Mouse (Mus musculus): ENCODE measurements around the gene Elf1. TPM values are rescaled to one million over a fixed set of nuclear protein-coding genes. Genes with fewer than 3 reads are reported as not detected.

The Elf1 gene
- polyA plus RNA-seq, 1 experiment from 2014 or later: 2.5 TPM

DNA sequence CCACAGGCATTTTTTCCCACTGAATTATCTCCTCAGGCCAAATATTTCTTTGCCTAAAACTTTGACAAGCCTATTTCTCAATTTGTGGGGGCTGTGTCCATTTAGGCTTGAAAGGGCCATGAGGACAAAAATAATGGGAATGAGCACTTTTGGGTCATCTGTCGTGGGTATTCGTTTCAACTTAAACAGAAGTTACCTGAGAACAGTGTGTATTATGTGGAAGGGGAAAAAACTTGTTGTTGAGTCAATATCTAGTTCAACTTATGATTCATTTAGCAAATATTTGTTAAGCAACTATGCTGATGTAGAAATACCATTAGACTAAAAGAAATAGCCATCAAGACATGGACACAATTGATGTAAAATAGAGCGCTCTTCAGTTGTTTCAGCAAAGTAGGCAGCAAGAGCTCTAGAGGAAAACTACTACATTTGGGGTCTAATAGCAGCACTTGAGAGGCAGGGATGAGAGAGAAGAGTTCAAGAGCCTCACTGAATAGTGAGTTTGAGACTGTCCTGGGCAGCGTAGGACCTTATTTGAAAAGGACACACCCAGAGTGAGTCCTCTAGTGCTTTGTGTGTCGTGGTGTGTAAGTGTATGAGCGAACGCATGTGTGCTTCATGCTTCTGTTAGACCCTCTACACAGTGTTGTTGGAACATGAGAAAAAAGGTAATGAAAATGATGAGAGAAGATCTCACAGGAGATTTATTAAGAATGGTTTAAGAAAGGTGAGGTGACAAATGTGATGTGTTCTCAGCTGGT, 23.4 kb downstream of the Elf1 start:
- Histone ChIP-seq H3K36me3 (ENCODE audit: control insufficient read depth, insufficient read depth, low read length) (no peaks in the 10 kb centered on the region), H3K4me3 (ENCODE audit: low read depth, low read length) (no peak overlapping the region), H3K27ac (ENCODE audit: low read depth, low read length) (no peak overlapping the region), H3K9ac (replicated peaks; ENCODE audit: low read depth, low read length) (no peak overlapping the region), H3K9me3 (ENCODE audit: control insufficient read depth, low read length) (no peaks in the 10 kb centered on the region), H3K27me3 (ENCODE audit: control insufficient read depth, insufficient read depth, low read length) (no peaks in the 10 kb centered on the region), H3K4me1 (ENCODE audit: control insufficient read depth, insufficient read depth, low read length) (no peaks in the 10 kb centered on the region), H3K4me2 (ENCODE audit: low read depth, low read length) (no peak overlapping the region)
- WGBS: 97% methylated on average over 7 of the region's 7 CpGs
- ATAC-seq (ENCODE audit: low read depth): no peak

DNA sequence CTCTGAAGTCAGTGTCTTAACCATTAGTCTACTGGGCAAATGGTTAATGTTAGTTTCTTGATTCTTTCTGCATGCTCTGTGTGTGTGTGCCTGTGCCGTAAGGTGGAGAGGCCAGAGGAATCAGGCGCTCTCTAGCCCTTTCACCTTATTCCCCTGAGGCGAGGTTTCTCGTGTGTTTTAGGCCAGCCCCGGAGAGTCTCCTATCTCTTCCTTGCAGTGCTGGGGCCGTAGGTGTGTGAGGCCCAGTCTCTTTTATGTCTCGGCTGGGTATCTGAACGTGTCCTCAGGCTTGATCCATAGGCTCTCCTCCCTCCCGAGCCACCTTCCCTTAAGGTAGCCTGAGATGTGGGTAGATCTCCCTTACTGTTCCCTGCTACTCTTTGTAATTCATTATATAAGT, 25.2 kb downstream of the Elf1 start:
- Histone ChIP-seq H3K9me3 (ENCODE audit: control insufficient read depth, low read length) (no peaks in the 10 kb centered on the region), H3K27ac (ENCODE audit: low read depth, low read length) (no peak overlapping the region), H3K4me2 (ENCODE audit: low read depth, low read length) (no peak overlapping the region), H3K27me3 (ENCODE audit: control insufficient read depth, insufficient read depth, low read length) (no peaks in the 10 kb centered on the region), H3K36me3 (ENCODE audit: control insufficient read depth, insufficient read depth, low read length) (no peaks in the 10 kb centered on the region), H3K4me1 (ENCODE audit: control insufficient read depth, insufficient read depth, low read length) (no peaks in the 10 kb centered on the region), H3K4me3 (ENCODE audit: low read depth, low read length) (no peak overlapping the region), H3K9ac (replicated peaks; ENCODE audit: low read depth, low read length) (no peak overlapping the region)
- ATAC-seq (ENCODE audit: low read depth): no peak
- WGBS: 82% methylated on average over 9 of the region's 9 CpGs

DNA sequence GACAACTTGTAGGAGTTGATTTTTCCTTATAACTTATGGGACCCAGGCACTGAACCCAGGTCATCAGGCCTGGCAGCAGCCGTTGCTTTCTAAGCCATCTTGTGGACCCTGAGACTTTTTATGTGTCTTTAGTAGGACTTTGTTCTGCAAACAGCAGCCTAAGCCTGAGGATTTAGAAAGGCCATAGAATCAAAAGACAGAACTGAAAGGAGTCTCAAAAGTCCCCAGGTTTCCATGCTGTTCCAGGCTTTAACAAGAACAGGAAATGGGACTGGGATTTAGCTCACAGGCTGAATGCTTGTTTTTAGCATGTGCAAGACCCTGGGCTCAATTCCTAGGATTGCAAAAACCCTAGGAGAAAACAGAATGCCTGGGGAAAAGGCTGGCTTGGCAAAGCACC, 26.9 kb downstream of the Elf1 start:
- H3K36me3 ChIP-seq (ENCODE audit: control insufficient read depth, insufficient read depth, low read length): no peaks in the 10 kb centered on the region
- no peaks in the 10 kb centered on the region for H3K27me3 ChIP-seq (ENCODE audit: control insufficient read depth, insufficient read depth, low read length)
- no peaks in the 10 kb centered on the region for H3K4me1 ChIP-seq (ENCODE audit: control insufficient read depth, insufficient read depth, low read length)
- no peak overlapping the region for H3K9ac ChIP-seq (replicated peaks; ENCODE audit: low read depth, low read length)
- no peak for ATAC-seq (ENCODE audit: low read depth)
- H3K4me2 ChIP-seq (ENCODE audit: low read depth, low read length): no peak overlapping the region
- H3K4me3 ChIP-seq (ENCODE audit: low read depth, low read length): no peak overlapping the region
- no peak overlapping the region for H3K27ac ChIP-seq (ENCODE audit: low read depth, low read length)
- H3K9me3 ChIP-seq (ENCODE audit: control insufficient read depth, low read length): no peaks in the 10 kb centered on the region
- 83% methylated on average over 1 of the region's 1 CpGs for WGBS

DNA sequence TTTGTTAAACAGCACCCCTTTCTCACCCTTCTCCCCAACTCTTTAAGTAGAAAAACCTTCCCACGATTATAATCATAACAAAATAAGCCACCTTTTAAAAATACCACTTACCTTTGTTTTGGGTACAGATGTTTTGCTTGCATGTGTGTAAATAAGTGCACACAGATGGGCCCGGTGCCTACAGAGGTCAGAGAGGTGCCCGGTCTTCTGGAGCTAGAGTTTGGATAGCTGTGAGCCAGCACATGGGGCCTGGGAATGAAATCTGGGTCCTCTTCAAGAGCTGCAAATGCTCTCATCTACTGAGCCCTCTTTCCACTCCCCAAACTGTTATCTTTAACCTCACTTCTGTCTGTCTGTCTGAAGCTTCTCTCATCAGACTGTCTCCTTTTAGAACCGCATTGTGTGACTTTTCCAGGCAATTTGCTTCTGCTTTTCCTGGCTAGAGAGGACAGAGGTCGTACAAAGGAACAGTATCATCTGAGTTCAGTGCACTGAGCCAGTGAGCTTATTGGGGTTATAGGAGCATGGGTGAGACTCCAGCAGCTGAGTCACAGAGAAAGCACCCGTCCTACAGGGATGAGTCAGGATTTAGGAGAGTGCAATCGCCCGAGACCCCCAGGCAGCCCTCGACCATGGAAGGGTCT, 27.8 kb downstream of the Elf1 start:
- Histone ChIP-seq H3K9me3 (ENCODE audit: control insufficient read depth, low read length) (no peaks in the 10 kb centered on the region), H3K36me3 (ENCODE audit: control insufficient read depth, insufficient read depth, low read length) (no peaks in the 10 kb centered on the region), H3K27me3 (ENCODE audit: control insufficient read depth, insufficient read depth, low read length) (no peaks in the 10 kb centered on the region), H3K4me3 (ENCODE audit: low read depth, low read length) (no peak overlapping the region), H3K27ac (ENCODE audit: low read depth, low read length) (no peak overlapping the region), H3K4me1 (ENCODE audit: control insufficient read depth, insufficient read depth, low read length) (no peaks in the 10 kb centered on the region), H3K4me2 (ENCODE audit: low read depth, low read length) (no peak overlapping the region), H3K9ac (replicated peaks; ENCODE audit: low read depth, low read length) (no peak overlapping the region)
- 78% methylated on average over 9 of the region's 9 CpGs for WGBS
- ATAC-seq (ENCODE audit: low read depth): no peak

DNA sequence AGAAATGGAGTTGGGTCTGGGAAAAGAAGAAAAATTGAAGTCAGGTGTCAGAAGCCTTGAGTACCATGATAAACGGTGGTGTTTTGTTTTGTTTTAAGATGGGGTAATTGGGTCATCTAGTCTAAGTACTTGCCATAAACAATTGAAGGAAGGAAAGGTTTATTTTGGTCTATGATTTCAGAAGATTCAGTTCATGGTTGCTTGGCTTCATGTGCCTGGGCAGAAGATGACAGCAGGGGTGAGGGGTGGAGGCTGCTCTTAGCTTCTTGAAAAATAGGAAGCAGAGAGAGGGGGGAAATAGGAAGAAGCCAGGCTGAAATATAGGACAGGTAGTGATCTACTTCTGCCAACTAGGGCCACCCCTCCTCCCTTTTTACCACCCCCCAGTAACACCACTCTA, 30.5 kb downstream of the Elf1 start:
- Histone ChIP-seq H3K4me2 (ENCODE audit: low read depth, low read length) (no peak overlapping the region), H3K4me3 (ENCODE audit: low read depth, low read length) (no peak overlapping the region), H3K9ac (replicated peaks; ENCODE audit: low read depth, low read length) (no peak overlapping the region), H3K4me1 (ENCODE audit: control insufficient read depth, insufficient read depth, low read length) (no peaks in the 10 kb centered on the region), H3K36me3 (ENCODE audit: control insufficient read depth, insufficient read depth, low read length) (no peaks in the 10 kb centered on the region), H3K27me3 (ENCODE audit: control insufficient read depth, insufficient read depth, low read length) (no peaks in the 10 kb centered on the region), H3K27ac (ENCODE audit: low read depth, low read length) (no peak overlapping the region), H3K9me3 (ENCODE audit: control insufficient read depth, low read length) (no peaks in the 10 kb centered on the region)
- 85% methylated on average over 1 of the region's 1 CpGs for WGBS
- ATAC-seq (ENCODE audit: low read depth): no peak

DNA sequence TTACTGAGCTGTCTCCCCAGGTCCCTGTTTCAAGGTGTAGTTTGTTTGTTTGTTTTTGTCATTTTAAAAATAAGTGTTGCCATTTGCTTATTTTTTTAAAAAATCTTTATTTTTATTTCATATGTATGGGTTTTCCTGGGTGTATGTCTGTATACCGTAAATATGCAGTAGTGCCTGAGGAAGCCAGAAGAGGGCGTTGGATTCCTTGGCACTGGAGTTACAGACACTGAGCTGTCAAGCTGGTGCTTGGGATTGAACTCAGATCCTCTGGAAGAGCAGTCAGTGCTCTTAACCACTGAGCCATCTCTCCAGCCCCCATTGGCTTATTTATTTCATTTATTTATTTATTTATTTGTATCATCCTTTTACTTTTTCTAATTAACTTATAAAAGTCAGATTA, 33.0 kb downstream of the Elf1 start:
- WGBS: 83% methylated on average over 2 of the region's 2 CpGs
- no peaks in the 10 kb centered on the region for H3K27me3 ChIP-seq (ENCODE audit: control insufficient read depth, insufficient read depth, low read length)
- no peak overlapping the region for H3K9ac ChIP-seq (replicated peaks; ENCODE audit: low read depth, low read length)
- ATAC-seq (ENCODE audit: low read depth): no peak
- H3K4me1 ChIP-seq (ENCODE audit: control insufficient read depth, insufficient read depth, low read length): no peaks in the 10 kb centered on the region
- no peak overlapping the region for H3K27ac ChIP-seq (ENCODE audit: low read depth, low read length)
- no peaks in the 10 kb centered on the region for H3K36me3 ChIP-seq (ENCODE audit: control insufficient read depth, insufficient read depth, low read length)
- no peaks in the 10 kb centered on the region for H3K9me3 ChIP-seq (ENCODE audit: control insufficient read depth, low read length)
- H3K4me3 ChIP-seq (ENCODE audit: low read depth, low read length): no peak overlapping the region
- H3K4me2 ChIP-seq (ENCODE audit: low read depth, low read length): no peak overlapping the region

DNA sequence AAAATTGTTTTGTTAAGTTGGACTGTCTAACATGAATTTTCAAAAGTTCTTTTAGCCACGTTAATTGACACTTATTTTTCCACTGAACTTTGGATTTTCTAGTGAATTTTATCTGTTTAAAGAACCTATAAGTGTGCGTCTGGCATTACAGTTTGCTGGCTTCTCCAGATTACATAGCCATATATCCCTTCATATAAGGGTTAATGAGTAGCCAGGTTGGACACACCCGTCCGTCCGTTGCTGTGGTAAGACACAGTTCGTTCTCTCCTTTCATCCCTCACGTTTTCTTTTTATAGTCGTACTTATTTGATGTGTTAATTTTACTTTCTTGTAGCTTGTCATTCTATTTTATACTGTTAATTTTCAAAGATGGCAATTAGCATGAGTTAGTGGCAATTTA, 34.1 kb downstream of the Elf1 start:
- no peaks in the 10 kb centered on the region for H3K4me1 ChIP-seq (ENCODE audit: control insufficient read depth, insufficient read depth, low read length)
- no peak overlapping the region for H3K27ac ChIP-seq (ENCODE audit: low read depth, low read length)
- H3K36me3 ChIP-seq (ENCODE audit: control insufficient read depth, insufficient read depth, low read length): no peaks in the 10 kb centered on the region
- no peaks in the 10 kb centered on the region for H3K27me3 ChIP-seq (ENCODE audit: control insufficient read depth, insufficient read depth, low read length)
- H3K9me3 ChIP-seq (ENCODE audit: control insufficient read depth, low read length): no peaks in the 10 kb centered on the region
- ATAC-seq (ENCODE audit: low read depth): no peak
- H3K4me3 ChIP-seq (ENCODE audit: low read depth, low read length): no peak overlapping the region
- H3K4me2 ChIP-seq (ENCODE audit: low read depth, low read length): no peak overlapping the region
- H3K9ac ChIP-seq (replicated peaks; ENCODE audit: low read depth, low read length): no peak overlapping the region
- WGBS: 83% methylated on average over 8 of the region's 8 CpGs

DNA sequence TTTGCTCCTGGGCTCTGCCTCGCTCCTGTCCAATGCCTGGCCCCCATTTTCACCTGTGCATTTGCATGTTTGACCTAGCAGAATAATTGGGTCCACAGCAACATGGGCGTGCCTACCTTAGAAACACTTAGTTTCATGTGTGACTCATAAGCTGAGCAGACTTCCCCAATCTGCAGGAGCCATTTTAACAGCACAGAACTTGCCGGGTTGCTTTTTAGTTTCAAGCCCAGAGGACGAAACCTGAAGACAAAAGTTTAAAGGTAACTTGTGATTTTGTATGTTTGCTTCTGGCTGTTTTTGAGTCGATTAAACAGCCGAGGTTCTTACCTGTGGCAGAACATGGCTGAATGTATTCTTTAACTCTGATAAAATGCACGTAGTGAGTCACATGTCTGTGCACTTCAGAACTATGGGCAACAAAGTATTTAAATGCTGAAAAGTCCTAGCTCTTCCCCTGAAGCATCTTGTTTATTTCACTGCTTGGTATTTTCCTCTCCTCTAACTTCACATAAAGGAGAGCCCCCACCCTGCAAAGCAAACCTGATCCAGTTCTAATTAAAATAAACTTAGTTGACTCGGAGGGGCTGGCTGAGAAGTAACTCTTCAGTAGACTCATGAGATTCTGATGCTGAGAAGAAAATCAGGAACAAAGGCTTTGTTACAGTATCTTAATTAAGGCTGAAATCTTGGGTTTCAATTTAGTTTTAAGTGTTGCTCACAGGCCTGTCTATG, 34.7 kb downstream of the Elf1 start:
- Histone ChIP-seq H3K9me3 (ENCODE audit: control insufficient read depth, low read length) (no peaks in the 10 kb centered on the region), H3K27ac (ENCODE audit: low read depth, low read length) (no peak overlapping the region), H3K9ac (replicated peaks; ENCODE audit: low read depth, low read length) (no peak overlapping the region), H3K4me3 (ENCODE audit: low read depth, low read length) (no peak overlapping the region), H3K27me3 (ENCODE audit: control insufficient read depth, insufficient read depth, low read length) (no peaks in the 10 kb centered on the region), H3K4me1 (ENCODE audit: control insufficient read depth, insufficient read depth, low read length) (no peaks in the 10 kb centered on the region), H3K4me2 (ENCODE audit: low read depth, low read length) (no peak overlapping the region), H3K36me3 (ENCODE audit: control insufficient read depth, insufficient read depth, low read length) (no peaks in the 10 kb centered on the region)
- no peak for ATAC-seq (ENCODE audit: low read depth)
- WGBS: 86% methylated on average over 8 of the region's 8 CpGs

DNA sequence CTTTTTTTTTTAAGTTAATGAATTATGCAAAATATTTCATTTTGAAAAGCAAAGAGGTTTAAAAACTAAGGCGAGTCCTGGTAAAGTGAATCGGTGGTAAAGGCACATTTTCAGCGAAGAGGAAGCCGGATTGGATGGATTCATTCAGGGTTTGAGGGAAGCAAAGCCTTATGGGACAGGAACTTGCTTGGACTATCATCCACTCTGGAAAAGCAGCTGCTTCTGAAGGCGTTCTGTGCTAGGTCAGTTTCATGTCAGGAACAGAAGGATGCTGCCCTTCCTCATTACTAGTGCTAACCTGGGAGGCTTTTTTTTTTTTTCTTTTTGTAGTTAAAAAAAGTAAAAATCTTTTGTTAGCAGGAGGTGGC, 35.2 kb downstream of the Elf1 start:
- ATAC-seq (ENCODE audit: low read depth): no peak
- WGBS: 85% methylated on average over 5 of the region's 5 CpGs
- H3K4me3 ChIP-seq (ENCODE audit: low read depth, low read length): no peak overlapping the region

More for the DNA sequence above, 35.2 kb downstream of the Elf1 start:
- Histone ChIP-seq H3K27ac (ENCODE audit: low read depth, low read length) (no peak overlapping the region), H3K9ac (replicated peaks; ENCODE audit: low read depth, low read length) (no peak overlapping the region), H3K36me3 (ENCODE audit: control insufficient read depth, insufficient read depth, low read length) (no peaks in the 10 kb centered on the region), H3K9me3 (ENCODE audit: control insufficient read depth, low read length) (no peaks in the 10 kb centered on the region), H3K4me1 (ENCODE audit: control insufficient read depth, insufficient read depth, low read length) (no peaks in the 10 kb centered on the region), H3K4me2 (ENCODE audit: low read depth, low read length) (no peak overlapping the region), H3K27me3 (ENCODE audit: control insufficient read depth, insufficient read depth, low read length) (no peaks in the 10 kb centered on the region)
